Mouse (Mus musculus) testis, adult 2 months (tissue): ENCODE data around the gene Gm42878. TPM values are rescaled to one million over a fixed set of nuclear protein-coding genes. Genes with fewer than 3 reads are reported as not detected.
A peak's percentile ranks its signal among the peaks of the same experiment; 100 is the strongest.

Source experiments
- H3K27ac ChIP-seq: fragments of 200-500 bp; 2 replicates; pipeline ENCODE4 v1.5.1; 2012; ENCODE audit warnings: low read depth, low read length; ENCODE audit not compliant: control insufficient read depth, insufficient read depth
- H3K27me3 ChIP-seq: fragments of 200-500 bp; 2 replicates; pipeline ENCODE4 v1.6.1; 2012; ENCODE audit warnings: mild to moderate bottlenecking, low read length, moderate library complexity; ENCODE audit not compliant: control insufficient read depth, insufficient read depth
- H3K36me3 ChIP-seq: fragments of 200-500 bp; 2 replicates; pipeline ENCODE4 v1.6.1; 2012; ENCODE audit warnings: mild to moderate bottlenecking, low read length; ENCODE audit not compliant: control insufficient read depth, insufficient read depth
- H3K4me1 ChIP-seq: fragments of 200-500 bp; 2 replicates; pipeline ENCODE4 v1.6.1; 2012; ENCODE audit warnings: low read length; ENCODE audit not compliant: control insufficient read depth, insufficient read depth
- H3K4me3 ChIP-seq: fragments of 200-500 bp; 2 replicates; pipeline ENCODE4 v1.5.1; 2012; ENCODE audit warnings: low read depth, mild to moderate bottlenecking, low read length, moderate library complexity, mixed read lengths; ENCODE audit not compliant: control insufficient read depth
- CTCF ChIP-seq: fragments of 200-500 bp; IDR thresholded peaks from 2 replicates; pipeline ENCODE4 v1.5.1; 2012; ENCODE audit warnings: low read depth, mild to moderate bottlenecking, inconsistent platforms, low read length, moderate library complexity; ENCODE audit not compliant: control insufficient read depth, insufficient read depth, insufficient replicate concordance
- POLR2A ChIP-seq: fragments of 200-500 bp; IDR thresholded peaks from 2 replicates; pipeline ENCODE4 v1.6.1; 2012; ENCODE audit warnings: low read depth, mild to moderate bottlenecking, inconsistent platforms, low read length, moderate library complexity; ENCODE audit not compliant: control insufficient read depth
- polyA plus RNA-seq: library from polyadenylated mRNA; depleted of rRNA; stranded (reverse); fragments of >200 nt; gene quantifications from 2 replicates; pipeline ENCODE4 v1.2.3, GENCODE M21; 2012

Gm42878 gene
- polyA plus RNA-seq, 1 experiment, result 0.14 TPM

DNA sequence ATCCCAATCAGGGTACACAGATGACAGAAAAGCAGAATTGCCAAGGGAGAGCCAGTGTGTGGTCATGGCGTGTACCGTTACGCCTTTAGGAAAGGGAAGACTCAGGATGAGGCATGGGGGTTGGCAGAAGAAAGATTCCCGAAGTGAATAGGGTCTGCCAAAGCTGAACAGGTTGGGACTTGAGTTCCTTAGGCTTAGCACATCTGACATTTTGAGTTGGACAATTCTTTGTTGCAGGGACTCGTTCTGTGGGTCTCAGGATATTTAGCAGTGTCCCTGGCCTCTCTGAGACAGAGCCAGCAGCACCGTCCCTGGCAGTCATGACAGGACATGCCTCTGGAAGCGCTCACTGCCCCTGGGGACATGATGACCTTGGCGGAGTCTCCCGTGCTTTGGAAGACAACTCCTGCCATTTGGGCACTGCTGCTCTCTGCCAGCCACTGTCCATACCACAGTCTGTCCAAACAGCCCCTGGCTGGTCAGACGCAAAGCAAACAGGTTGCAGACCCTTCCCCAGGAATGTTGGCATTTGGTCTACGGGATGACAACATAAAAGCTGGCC, 31.7 kb upstream of the Gm42878 start:
- Histone ChIP-seq H3K4me1 (no peaks in the 10 kb centered on the region), H3K4me3 (no peak overlapping the region), H3K27me3 (no peaks in the 10 kb centered on the region), H3K27ac (no peak overlapping the region), H3K36me3 (no peaks in the 10 kb centered on the region)
- no peak for TF ChIP-seq CTCF
- no peak for TF ChIP-seq POLR2A

DNA sequence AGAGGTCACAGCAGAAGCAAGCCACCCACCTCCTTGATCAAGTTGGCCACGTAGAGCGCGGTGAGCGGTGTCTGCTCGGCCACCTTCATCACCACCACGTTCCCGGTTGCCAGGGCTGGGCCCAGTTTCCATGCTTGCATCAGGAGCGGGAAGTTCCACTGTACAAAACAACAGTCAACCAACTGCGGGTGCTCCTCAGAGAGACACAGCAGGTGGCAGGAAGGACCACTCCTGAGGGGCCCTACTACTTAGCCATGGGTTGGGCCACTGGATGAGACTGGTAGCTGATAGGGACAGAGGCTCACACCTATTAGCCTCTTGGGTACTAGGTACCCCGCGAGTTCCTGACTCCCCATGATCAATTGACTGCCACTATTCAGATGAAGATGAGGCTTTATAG, 30.6 kb upstream of the Gm42878 start:
- Histone ChIP-seq H3K4me1 (no peaks in the 10 kb centered on the region), H3K36me3 (no peaks in the 10 kb centered on the region), H3K4me3 (no peak overlapping the region), H3K27me3 (no peaks in the 10 kb centered on the region), H3K27ac (no peak overlapping the region)
- TF ChIP-seq CTCF (no peak), POLR2A (no peak)

DNA sequence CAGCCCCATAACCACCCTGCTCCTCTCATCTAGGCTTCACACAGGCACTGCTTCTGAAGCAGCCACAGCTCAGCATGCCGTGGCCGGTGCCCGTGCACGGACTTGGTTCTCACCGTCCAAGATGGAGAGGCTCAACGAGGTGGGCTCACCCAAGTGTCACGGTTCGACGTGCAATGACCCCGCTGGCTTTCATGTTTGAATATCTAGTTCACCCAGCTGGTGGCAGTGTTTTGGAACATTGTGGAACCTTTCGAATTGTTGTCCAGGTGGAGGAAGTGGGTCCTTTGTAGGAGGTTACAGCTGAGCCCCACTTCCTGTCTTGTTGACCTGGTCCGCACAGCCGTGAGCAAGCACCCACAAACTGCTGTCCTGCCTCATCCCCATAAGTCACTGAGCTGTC, 28.9 kb upstream of the Gm42878 start:
- Histone ChIP-seq H3K4me3 (no peak overlapping the region), H3K36me3 (no peaks in the 10 kb centered on the region), H3K27me3 (no peaks in the 10 kb centered on the region), H3K27ac (no peak overlapping the region), H3K4me1 (no peaks in the 10 kb centered on the region)
- TF ChIP-seq POLR2A (no peak), CTCF (no peak)

DNA sequence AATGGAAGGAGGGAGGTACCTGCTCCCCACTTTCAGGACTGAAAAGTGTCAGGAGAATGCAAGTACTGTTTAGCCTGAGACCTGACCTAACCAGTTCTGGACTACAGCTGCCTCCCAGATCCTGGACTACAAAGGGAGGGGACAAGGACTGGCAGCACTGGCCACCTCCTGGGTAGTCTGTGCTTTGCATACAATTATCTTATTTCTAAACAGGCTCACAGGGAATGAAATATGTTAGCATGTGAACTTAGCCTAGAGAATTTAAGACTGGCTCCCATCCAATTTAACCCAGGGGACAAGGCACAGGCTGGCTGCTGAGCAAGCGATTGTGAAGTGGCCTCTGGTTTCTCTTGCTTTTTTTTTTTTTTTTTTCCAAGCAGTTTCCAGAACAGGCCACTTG, 25.5 kb upstream of the Gm42878 start:
- H3K36me3 ChIP-seq, result no peaks in the 10 kb centered on the region
- TF ChIP-seq CTCF (no peak), POLR2A (no peak)

DNA sequence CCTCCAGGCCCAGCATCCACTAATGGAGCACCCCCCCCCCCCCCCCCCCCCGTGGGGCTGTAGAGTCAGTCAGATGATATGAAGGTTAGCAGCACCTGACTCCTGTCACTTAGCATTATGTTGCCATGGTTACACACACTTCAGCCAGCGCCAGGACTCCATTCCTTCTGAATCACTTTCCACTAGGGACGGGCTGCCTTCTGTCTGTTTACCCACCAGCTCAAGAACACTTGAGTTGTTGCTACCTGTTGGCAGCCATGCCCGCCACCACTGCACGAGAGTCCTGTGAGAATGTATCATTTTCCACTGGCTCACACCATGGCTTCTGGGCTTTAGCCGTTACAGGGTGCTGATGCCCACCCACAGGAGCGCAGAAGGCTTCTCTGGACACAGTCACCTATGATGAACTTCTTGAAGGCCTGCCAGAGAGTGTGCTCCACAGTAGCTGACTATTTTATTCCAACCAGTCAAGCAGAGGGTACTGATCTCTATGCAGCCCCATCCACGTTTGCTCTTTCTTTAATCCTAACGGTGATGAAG, 24.7 kb upstream of the Gm42878 start:
- Histone ChIP-seq H3K4me3 (no peak overlapping the region), H3K27me3 (no peaks in the 10 kb centered on the region), H3K4me1 (no peaks in the 10 kb centered on the region), H3K27ac (no peak overlapping the region), H3K36me3 (no peaks in the 10 kb centered on the region)
- TF ChIP-seq CTCF, result no peak
- TF ChIP-seq POLR2A, result no peak

More for the DNA sequence above, 25.5 kb upstream of the Gm42878 start:
- no peak overlapping the region for H3K4me3 ChIP-seq
- no peaks in the 10 kb centered on the region for H3K4me1 ChIP-seq
- no peak overlapping the region for H3K27ac ChIP-seq
- no peaks in the 10 kb centered on the region for H3K27me3 ChIP-seq

DNA sequence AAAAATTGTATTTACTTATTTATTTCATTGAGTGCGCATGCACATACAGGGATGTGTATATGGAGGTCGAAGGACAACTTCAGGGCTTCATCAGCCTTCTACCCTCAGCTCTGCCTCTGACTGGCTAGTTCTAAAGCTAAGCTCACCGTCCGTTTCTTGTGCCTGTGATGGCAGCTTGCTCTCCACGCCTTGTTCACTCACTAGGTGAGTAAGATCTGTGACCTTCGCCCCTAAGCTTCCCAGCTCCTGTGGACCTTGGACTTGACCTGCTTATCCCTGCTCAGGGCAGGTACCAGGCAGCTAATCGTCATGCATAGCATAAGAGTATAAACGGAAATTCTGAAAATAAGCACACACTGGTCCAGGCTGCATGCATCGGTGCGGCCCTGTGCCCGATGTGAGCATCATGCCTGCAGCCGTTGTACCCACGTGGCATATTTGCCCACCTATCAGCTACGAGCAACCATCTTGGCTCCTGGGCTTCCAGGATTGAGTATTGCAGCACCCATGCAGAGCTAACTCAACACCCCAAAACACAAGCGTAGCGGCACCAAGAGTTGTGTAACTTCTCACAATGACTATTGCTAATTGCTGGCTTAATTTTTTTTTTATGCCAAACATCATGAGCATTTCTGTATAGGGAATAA, 20.9 kb upstream of the Gm42878 start:
- H3K4me1 ChIP-seq, result peaks cover 6% of the 10 kb centered on the region
- no peaks in the 10 kb centered on the region for H3K27me3 ChIP-seq
- no peak overlapping the region for H3K27ac ChIP-seq
- H3K36me3 ChIP-seq, result no peaks in the 10 kb centered on the region
- H3K4me3 ChIP-seq, result no peak overlapping the region
- TF ChIP-seq POLR2A (no peak), CTCF (no peak)

DNA sequence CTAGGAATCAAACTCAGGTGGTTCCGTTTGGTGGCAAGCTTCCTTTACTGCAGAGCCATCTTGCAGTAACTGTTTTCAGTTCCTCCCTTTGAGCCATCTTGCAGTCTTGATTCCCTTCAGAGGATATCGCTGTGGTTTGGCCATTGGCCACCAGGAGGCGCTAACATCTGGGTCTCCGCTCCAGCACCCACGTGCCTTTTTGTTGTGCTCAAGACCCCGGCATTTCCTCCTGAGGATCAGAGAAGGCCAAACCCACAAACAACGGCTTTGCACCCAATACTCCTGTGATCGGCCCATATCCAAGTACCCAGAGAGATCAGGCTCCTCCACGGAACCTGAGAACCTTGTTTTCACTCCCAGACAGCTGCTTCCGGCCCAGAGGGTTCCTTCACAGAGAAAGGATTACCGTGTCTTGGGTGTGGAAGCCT, 19.2 kb upstream of the Gm42878 start:
- H3K27ac ChIP-seq, result no peak overlapping the region
- H3K4me3 ChIP-seq, result peak overlapping the region; percentile 9
- no peak for TF ChIP-seq POLR2A
- TF ChIP-seq CTCF, result peak; percentile 97
- H3K36me3 ChIP-seq, result no peaks in the 10 kb centered on the region
- peaks cover 6% of the 10 kb centered on the region for H3K4me1 ChIP-seq
- no peaks in the 10 kb centered on the region for H3K27me3 ChIP-seq
